Mouse (Mus musculus): Measurements from ENCODE around the gene Macf1. TPM values are rescaled to one million over a fixed set of nuclear protein-coding genes. Genes with fewer than 3 reads are reported as not detected.

Macf1 gene
- total RNA-seq (2021) = 10 to 100 TPM; 48.4 to 66.4 TPM
- long read RNA-seq, experiment 1, partial matches to known transcripts = 3 of 4 reads
- long read RNA-seq, experiment 1, other reads (novel, unspliced or antisense) = 1 of 4 reads
- long read RNA-seq, experiment 2, partial matches to known transcripts = 1 of 4 reads
- long read RNA-seq, experiment 2, other reads (novel, unspliced or antisense) = 3 of 4 reads

GRCm38 (mm10) chr4:123684260-123684659 lies at the start of gene Macf1:
TSS of gene Macf1 (minus strand) at chr4:123684360.
- no peak for TF ChIP-seq CTCF (IDR thresholded peaks at IDR 0.05)
- no peak for DNase-seq
- no peak within 1 kb of the TSS for H3K4me3 ChIP-seq
- intact Hi-C loops (cut with DNase I) = no loop called here
- H3K27ac ChIP-seq = no peak within 1 kb of the TSS

- Histone ChIP-seq H3K4me3 (no peak overlapping the region), H3K27ac (no peak overlapping the region)
- intact Hi-C loops (cut with DNase I) = no loop called here
- no peak for DNase-seq
- TF ChIP-seq CTCF (IDR thresholded peaks at IDR 0.05) = no peak
Measured at GRCm38 (mm10) chr4:123733532-123733931, 49.4 kb upstream of the Macf1 start.

GRCm38 (mm10) chr4:123732921-123733320 lies 48.8 kb upstream of the Macf1 start:
- DNase-seq = no peak
- TF ChIP-seq CTCF (IDR thresholded peaks at IDR 0.05) = no peak
- intact Hi-C loops (cut with DNase I) = no loop called here
- Histone ChIP-seq H3K27ac (no peak overlapping the region), H3K4me3 (no peak overlapping the region)

- no peak overlapping the region for H3K27ac ChIP-seq
- no peak overlapping the region for H3K4me3 ChIP-seq
- no peak for TF ChIP-seq CTCF (IDR thresholded peaks at IDR 0.05)
- intact Hi-C loops (cut with DNase I) = no loop called here
- DNase-seq = no peak
Measured at GRCm38 (mm10) chr4:123732163-123732910, 48.2 kb upstream of the Macf1 start.

GRCm38 (mm10) chr4:123721761-123722160 lies 37.6 kb upstream of the Macf1 start:
- intact Hi-C loops (cut with DNase I) = no loop called here
- TF ChIP-seq CTCF (IDR thresholded peaks at IDR 0.05) = no peak
- Histone ChIP-seq H3K27ac (no peak overlapping the region), H3K4me3 (no peak overlapping the region)
- DNase-seq = no peak

GRCm38 (mm10) chr4:123718434-123718780 lies 34.2 kb upstream of the Macf1 start:
- peak overlapping the region; percentile 96 for H3K4me3 ChIP-seq
- peak overlapping the region; percentile 98 for H3K27ac ChIP-seq
- DNase-seq = no peak
- TF ChIP-seq CTCF (IDR thresholded peaks at IDR 0.05) = no peak
- intact Hi-C loops (cut with DNase I) = loop anchor here (5.0 kb wide), 1 partner anchor 34 kb away; the partner anchor contains the start of gene Akirin1

- H3K27ac ChIP-seq = peak within 1 kb of the TSS; percentile 98
- no peak for TF ChIP-seq CTCF (IDR thresholded peaks at IDR 0.05)
- peak; percentile 98 for DNase-seq
- peak within 1 kb of the TSS; percentile 96 for H3K4me3 ChIP-seq
- intact Hi-C loops (cut with DNase I) = loop anchor here (5.0 kb wide), 1 partner anchor 34 kb away; the partner anchor contains the start of gene Akirin1
Measured at GRCm38 (mm10) chr4:123717574-123718433, 33.6 kb upstream of the Macf1 start, which contains the start of gene Ndufs5. TSS of gene Ndufs5 (minus strand) at chr4:123718202.

GRCm38 (mm10) chr4:123712431-123712830 lies 28.3 kb upstream of the Macf1 start:
- TF ChIP-seq CTCF (IDR thresholded peaks at IDR 0.05) = no peak
- intact Hi-C loops (cut with DNase I) = no loop called here
- H3K27ac ChIP-seq = no peak overlapping the region
- DNase-seq = no peak
- no peak overlapping the region for H3K4me3 ChIP-seq

GRCm38 (mm10) chr4:123707340-123707739 lies 23.2 kb upstream of the Macf1 start:
- intact Hi-C loops (cut with DNase I) = no loop called here
- no peak for TF ChIP-seq CTCF (IDR thresholded peaks at IDR 0.05)
- H3K27ac ChIP-seq = no peak overlapping the region
- no peak overlapping the region for H3K4me3 ChIP-seq
- DNase-seq = no peak

GRCm38 (mm10) chr4:123705340-123705739 lies 21.2 kb upstream of the Macf1 start:
- intact Hi-C loops (cut with DNase I) = no loop called here
- H3K4me3 ChIP-seq = no peak overlapping the region
- H3K27ac ChIP-seq = no peak overlapping the region
- TF ChIP-seq CTCF (IDR thresholded peaks at IDR 0.05) = no peak
- DNase-seq = no peak

GRCm38 (mm10) chr4:123693384-123693783 lies 9.2 kb upstream of the Macf1 start:
- Histone ChIP-seq H3K4me3 (no peak overlapping the region), H3K27ac (no peak overlapping the region)
- no peak for DNase-seq
- intact Hi-C loops (cut with DNase I) = no loop called here
- TF ChIP-seq CTCF (IDR thresholded peaks at IDR 0.05) = no peak

- H3K4me3 ChIP-seq = no peak overlapping the region
- no peak for TF ChIP-seq CTCF (IDR thresholded peaks at IDR 0.05)
- no peak for DNase-seq
- H3K27ac ChIP-seq = no peak overlapping the region
- intact Hi-C loops (cut with DNase I) = no loop called here
Measured at GRCm38 (mm10) chr4:123692071-123692470, 7.9 kb upstream of the Macf1 start.

- TF ChIP-seq CTCF (IDR thresholded peaks at IDR 0.05) = no peak
- no peak for DNase-seq
- Histone ChIP-seq H3K4me3 (no peak overlapping the region), H3K27ac (no peak overlapping the region)
- intact Hi-C loops (cut with DNase I) = no loop called here
Measured at GRCm38 (mm10) chr4:123690311-123690710, 6.2 kb upstream of the Macf1 start.

Measured in gastrocnemius, adult 2 months (tissue).